Mouse (Mus musculus) gastrocnemius, adult 2 months (tissue): ENCODE results near the gene Rab3d. TPM values are rescaled to one million over a fixed set of nuclear protein-coding genes. Genes with fewer than 3 reads are reported as not detected.

ENCODE experiments used
- DNase-seq: peaks from one replicate; pipeline ENCODE4 v3.0.0; 2022
- H3K27ac ChIP-seq: fragments of 200-600 bp; 2 replicates; pipeline ENCODE4 v1.8.1; 2022; ENCODE audit warnings: mild to moderate bottlenecking
- H3K4me3 ChIP-seq: fragments of 200-600 bp; 2 replicates; pipeline ENCODE4 v1.8.1; 2022; ENCODE audit warnings: mild to moderate bottlenecking, moderate library complexity
- CTCF ChIP-seq: fragments of 200-600 bp; IDR thresholded peaks from 2 replicates; pipeline ENCODE4 v1.8.1; 2022; ENCODE audit warnings: antibody characterized with exemption, mild to moderate bottlenecking, moderate library complexity
- intact Hi-C: fragments of 180-260 bp; cut with DNase I; formaldehyde crosslinking; loops from one replicate; pipeline ENCODE4 v1.15.1; 2025
- long read RNA-seq, 2 experiments: library from polyadenylated mRNA; stranded (forward); transcript quantifications; one replicate each; pipeline ENCODE4 v2.0.0; 2021
- total RNA-seq, 2 experiments: library from RNA; stranded (reverse); gene quantifications; 2 replicates each; pipeline ENCODE4 v1.2.3; 2021

Rab3d gene
- 1 to 10 TPM; 2.6 to 3.5 TPM for total RNA-seq
- long read RNA-seq, experiment 1, partial matches to known transcripts = 0 of 3 reads
- long read RNA-seq, experiment 1, other reads (novel, unspliced or antisense) = 1 of 3 reads
- long read RNA-seq, experiment 2, transcript Rab3d-201 (5 exons, 3,835 nt) = major isoform, 7 of 8 reads
- long read RNA-seq, experiment 2, partial matches to known transcripts = 1 of 8 reads
- long read RNA-seq, experiment 2, other reads (novel, unspliced or antisense) = 0 of 8 reads

GRCm38 (mm10) chr9:21918035-21918592 lies at the start of gene Rab3d:
TSS of gene Rab3d (minus strand) at chr9:21918192.
- TF ChIP-seq CTCF = no peak
- peak within 1 kb of the TSS; percentile 79 for H3K27ac ChIP-seq
- H3K4me3 ChIP-seq = peak within 1 kb of the TSS; percentile 92
- DNase-seq = peak; percentile 95
- intact Hi-C loops = no loop called here

- TF ChIP-seq CTCF = no peak
- H3K4me3 ChIP-seq = peak within 1 kb of the TSS; percentile 68
- no peak within 1 kb of the TSS; the same call in 1 of the 2 replicates for H3K27ac ChIP-seq
- DNase-seq = peak; percentile 58
- intact Hi-C loops = no loop called here
Measured at GRCm38 (mm10) chr9:21963417-21963816, 45.4 kb upstream of the Rab3d start, which contains the start of gene Epor. TSS of gene Epor (minus strand) at chr9:21963506.

GRCm38 (mm10) chr9:21962416-21963059 lies 44.5 kb upstream of the Rab3d start:
- intact Hi-C loops = no loop called here
- DNase-seq = peak; percentile 64
- Histone ChIP-seq H3K4me3 (peak overlapping the region; percentile 68), H3K27ac (no peak overlapping the region; the same call in 1 of the 2 replicates)
- TF ChIP-seq CTCF = no peak

- TF ChIP-seq CTCF = no peak
- intact Hi-C loops = no loop called here
- no peak for DNase-seq
- H3K27ac ChIP-seq = no peak overlapping the region
- H3K4me3 ChIP-seq = peak overlapping the region; percentile 68
Measured at GRCm38 (mm10) chr9:21962010-21962409, 44.0 kb upstream of the Rab3d start.

- peak overlapping the region; percentile 68 for H3K4me3 ChIP-seq
- DNase-seq = no peak
- intact Hi-C loops = no loop called here
- TF ChIP-seq CTCF = no peak
- no peak overlapping the region for H3K27ac ChIP-seq
Measured at GRCm38 (mm10) chr9:21961366-21961980, 43.5 kb upstream of the Rab3d start.

- H3K27ac ChIP-seq = peak overlapping the region; percentile 12; the same call in 1 of the 2 replicates
- DNase-seq = no peak
- intact Hi-C loops = no loop called here
- TF ChIP-seq CTCF = no peak
- H3K4me3 ChIP-seq = no peak overlapping the region
Measured at GRCm38 (mm10) chr9:21960558-21961208, 42.7 kb upstream of the Rab3d start.

- TF ChIP-seq CTCF = no peak
- intact Hi-C loops = no loop called here
- Histone ChIP-seq H3K27ac (peak overlapping the region; percentile 12; the same call in 1 of the 2 replicates), H3K4me3 (no peak overlapping the region)
- DNase-seq = no peak
Measured at GRCm38 (mm10) chr9:21960135-21960534, 42.1 kb upstream of the Rab3d start.

- no peak overlapping the region for H3K27ac ChIP-seq
- intact Hi-C loops = loop anchor here (5.0 kb wide), 1 partner anchor 113 kb away; the partner anchor contains the start of genes Gm49318 and Zfp653
- no peak for DNase-seq
- H3K4me3 ChIP-seq = no peak overlapping the region
- TF ChIP-seq CTCF = no peak
Measured at GRCm38 (mm10) chr9:21959244-21959643, 41.3 kb upstream of the Rab3d start.

- intact Hi-C loops = loop anchor here (5.0 kb wide), 1 partner anchor 114 kb away; the partner anchor contains the start of genes Gm49318 and Zfp653
- no peak for DNase-seq
- Histone ChIP-seq H3K27ac (no peak overlapping the region), H3K4me3 (no peak overlapping the region)
- no peak for TF ChIP-seq CTCF
Measured at GRCm38 (mm10) chr9:21958372-21958771, 40.4 kb upstream of the Rab3d start.

- intact Hi-C loops = loop anchor here (2.0 to 5.0 kb wide), 2 partner anchors 47 to 117 kb away; partner anchors contain the start of genes Ccdc151, Gm49318, Prkcsh and Zfp653
- peak within 1 kb of the TSS; percentile 97 for H3K27ac ChIP-seq
- H3K4me3 ChIP-seq = peak within 1 kb of the TSS; percentile 84
- TF ChIP-seq CTCF = no peak
- DNase-seq = peak; percentile 97
Measured at GRCm38 (mm10) chr9:21955570-21956281, 37.7 kb upstream of the Rab3d start, which contains the start of gene Swsap1. TSS of gene Swsap1 (plus strand) at chr9:21955755.

GRCm38 (mm10) chr9:21955225-21955569 lies 37.2 kb upstream of the Rab3d start:
- Histone ChIP-seq H3K27ac (peak overlapping the region; percentile 97), H3K4me3 (peak overlapping the region; percentile 84)
- intact Hi-C loops = loop anchor here (5.0 kb wide), 1 partner anchor 117 kb away; the partner anchor contains the start of genes Gm49318 and Zfp653
- TF ChIP-seq CTCF = peak; percentile 29; the same call in 1 of the 2 replicates
- DNase-seq = peak; percentile 39
